Mouse (Mus musculus): Measurements from ENCODE around the gene Ddc. TPM values are rescaled to one million over a fixed set of nuclear protein-coding genes. Genes with fewer than 3 reads are reported as not detected.

The Ddc gene
- polyA plus RNA-seq, 1 experiment from 2014 or later: 26.2 TPM

DNA sequence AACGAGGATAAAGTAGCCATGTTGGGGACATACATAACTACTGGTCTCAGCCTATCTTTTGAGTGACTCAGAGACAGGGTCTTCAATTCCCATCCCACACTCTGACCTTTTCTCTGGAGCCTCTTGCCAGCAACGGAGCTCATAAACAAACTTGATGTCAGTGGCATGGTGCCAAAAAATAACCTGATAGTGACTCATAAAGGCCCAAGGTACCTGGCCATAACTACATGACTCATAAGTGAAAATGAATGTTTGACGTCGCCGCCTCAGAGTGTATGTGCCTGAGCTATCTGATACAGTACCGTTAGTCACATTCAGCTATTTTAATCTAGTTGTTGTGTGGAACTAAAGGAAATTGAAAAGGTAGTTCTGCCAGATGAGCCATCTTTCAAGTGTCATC lies 72.3 kb downstream of the Ddc start:
- Histone ChIP-seq H3K4me1 (peaks cover 83% of the 10 kb centered on the region), H3K27ac (replicated peaks) (peak overlapping the region; percentile 73; the same call in 1 of the 2 replicates), H3K9me3 (no peaks in the 10 kb centered on the region), H3K27me3 (0 out of 2 replicates have a peak, but pooled peaks cover 4% of the 10 kb centered on the region), H3K4me3 (no peak overlapping the region), H3K4me2 (replicated peaks) (no peak overlapping the region), H3K36me3 (no peaks in the 10 kb centered on the region), H3K9ac (replicated peaks) (no peak overlapping the region)
- WGBS: 85% methylated on average over 6 of the region's 6 CpGs
- ATAC-seq (ENCODE audit: low FRiP score, low read depth): no peak

DNA sequence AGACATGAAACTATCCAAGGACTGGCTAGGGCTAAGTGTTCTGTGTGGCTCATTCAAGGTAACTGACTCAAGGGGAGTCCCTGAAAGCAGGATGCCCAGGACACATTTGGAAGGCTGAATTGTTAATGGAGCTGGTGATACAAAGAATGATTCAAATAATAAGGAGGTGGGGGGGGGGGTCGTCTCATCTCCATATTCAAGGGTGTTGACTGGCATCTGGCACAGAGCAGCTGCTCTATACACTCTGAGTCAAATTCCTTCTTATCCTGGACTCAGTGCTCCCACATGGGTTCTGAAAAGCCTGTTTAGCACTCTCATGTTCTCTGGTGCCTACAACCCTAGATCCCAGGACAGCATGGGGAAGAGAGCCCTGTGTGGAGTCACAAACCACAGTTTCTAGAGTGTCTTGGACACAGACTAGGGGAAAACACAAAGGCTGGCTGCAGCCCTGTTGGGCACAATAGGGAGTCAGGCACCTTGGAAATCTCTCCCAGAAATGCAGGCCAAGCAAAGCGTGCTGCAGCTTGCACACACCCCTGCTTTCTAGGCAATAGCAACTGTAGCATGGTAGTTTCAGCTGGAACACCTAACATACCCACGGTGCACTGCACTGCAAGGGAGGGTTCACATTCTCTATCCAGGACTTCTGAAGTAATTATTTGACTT lies 72.8 kb downstream of the Ddc start:
- Histone ChIP-seq H3K4me2 (replicated peaks) (no peak overlapping the region), H3K9ac (replicated peaks) (no peak overlapping the region), H3K4me3 (no peak overlapping the region), H3K27me3 (0 out of 2 replicates have a peak, but pooled peaks cover 4% of the 10 kb centered on the region), H3K36me3 (no peaks in the 10 kb centered on the region), H3K4me1 (peaks cover 81% of the 10 kb centered on the region), H3K9me3 (no peaks in the 10 kb centered on the region), H3K27ac (replicated peaks) (peak overlapping the region; percentile 73)
- ATAC-seq (ENCODE audit: low FRiP score, low read depth): no peak
- 43% methylated on average over 3 of the region's 3 CpGs for WGBS

DNA sequence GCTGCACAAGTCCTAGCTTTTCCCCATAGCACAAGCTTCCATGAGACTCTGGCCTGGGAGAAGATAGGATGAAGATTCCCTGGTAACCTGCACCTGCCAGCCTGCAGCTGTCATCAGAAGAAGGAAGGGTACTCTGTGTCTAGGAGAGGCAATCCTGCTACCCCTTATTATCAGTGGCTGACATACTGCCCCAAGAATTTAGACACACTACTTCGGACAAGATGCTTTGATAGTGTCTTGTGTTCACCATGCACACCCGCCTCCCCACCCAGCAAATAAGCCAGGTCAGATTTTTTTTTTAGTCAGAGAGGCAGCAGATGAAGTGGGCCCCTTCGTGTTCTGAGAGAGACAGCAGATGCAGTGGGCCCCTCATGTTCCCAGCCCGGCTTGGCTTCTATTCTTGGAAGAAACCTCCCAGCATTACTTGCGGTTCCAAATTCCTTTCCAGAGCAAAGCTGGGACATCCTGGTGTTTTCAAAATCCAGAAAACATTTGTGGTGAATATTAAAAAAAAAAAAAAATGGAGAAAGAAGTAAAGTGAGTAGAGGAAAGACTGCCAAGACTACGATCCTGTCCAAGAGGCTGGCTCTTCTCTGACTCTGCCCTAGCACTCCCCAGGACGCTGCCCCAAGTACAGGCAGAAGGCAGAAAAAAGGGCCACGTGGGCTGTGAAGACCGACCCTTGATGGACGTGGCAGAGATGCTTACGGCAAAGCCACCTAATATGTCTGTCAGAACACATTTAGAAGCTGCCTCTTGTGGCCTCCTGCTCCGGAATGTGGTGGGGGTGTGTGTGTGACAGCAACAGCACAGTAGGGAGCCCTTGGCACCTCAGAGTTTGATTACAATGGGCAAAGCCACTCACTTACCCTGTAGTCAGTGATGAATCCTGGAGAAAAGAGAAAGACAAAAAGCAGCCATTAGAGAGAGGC lies 73.7 kb downstream of the Ddc start:
- H3K36me3 ChIP-seq: no peaks in the 10 kb centered on the region
- 21% methylated on average over 12 of the region's 12 CpGs for WGBS
- no peak overlapping the region for H3K4me2 ChIP-seq (replicated peaks)
- peaks cover 73% of the 10 kb centered on the region for H3K4me1 ChIP-seq
- 0 out of 2 replicates have a peak, but pooled peaks cover 4% of the 10 kb centered on the region for H3K27me3 ChIP-seq
- no peak overlapping the region for H3K4me3 ChIP-seq
- H3K27ac ChIP-seq (replicated peaks): peak overlapping the region; percentile 73
- no peak for ATAC-seq (ENCODE audit: low FRiP score, low read depth)
- no peak overlapping the region for H3K9ac ChIP-seq (replicated peaks)
- no peaks in the 10 kb centered on the region for H3K9me3 ChIP-seq

DNA sequence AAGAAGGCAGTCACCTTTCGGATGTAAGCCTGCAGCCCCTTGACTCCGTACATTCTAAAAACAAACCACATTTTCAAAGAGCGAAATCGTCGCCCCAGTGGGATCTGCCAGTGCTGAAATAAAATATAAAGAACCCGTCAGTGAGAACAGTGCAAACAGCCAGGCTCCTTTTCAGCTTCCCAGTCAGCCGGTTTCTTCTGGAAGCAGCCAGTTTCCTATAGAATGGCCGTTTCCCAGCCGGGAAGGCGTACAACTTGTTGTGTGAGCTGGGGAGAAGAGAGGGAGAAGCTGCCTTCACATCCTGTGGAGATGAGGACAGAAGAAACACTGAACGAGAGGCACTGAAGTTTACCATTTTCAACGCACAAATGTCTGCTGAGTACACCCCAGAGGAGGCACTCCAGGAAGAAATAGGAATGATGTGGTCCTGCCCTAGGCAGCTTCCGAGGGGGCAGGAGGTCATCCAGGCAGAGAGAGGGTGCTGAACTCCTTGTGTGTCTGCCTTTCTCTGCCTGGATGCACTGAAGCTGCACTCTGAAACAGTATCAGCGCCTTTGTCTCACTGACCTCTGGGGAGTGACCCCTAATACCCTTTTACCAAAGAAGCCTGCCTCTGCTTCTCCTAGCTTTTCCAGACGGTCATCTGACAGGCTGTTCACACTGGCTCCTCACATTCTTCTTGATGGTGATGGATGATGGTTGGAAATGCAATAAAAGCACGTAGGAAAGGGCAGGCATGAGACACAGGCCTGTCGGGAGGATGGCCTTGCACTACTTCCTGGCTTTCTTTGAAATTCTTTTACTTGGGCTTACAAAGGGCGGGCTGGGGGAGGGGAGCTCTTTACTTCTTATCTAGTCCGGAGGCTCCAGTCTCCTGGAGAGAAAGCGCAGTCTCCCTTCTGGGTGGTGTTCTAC lies 75.5 kb downstream of the Ddc start:
- H3K9ac ChIP-seq (replicated peaks): peak overlapping the region; percentile 12; the same call in 1 of the 2 replicates
- 3% methylated on average over 20 of the region's 20 CpGs for WGBS
- peak overlapping the region; percentile 19; the same call in 1 of the 2 replicates for H3K4me2 ChIP-seq (replicated peaks)
- H3K4me3 ChIP-seq: no peak overlapping the region
- H3K27ac ChIP-seq (replicated peaks): peak overlapping the region; percentile 87
- peak; percentile 0; the same call in 1 of the 2 replicates for ATAC-seq (ENCODE audit: low FRiP score, low read depth)
- no peaks in the 10 kb centered on the region for H3K9me3 ChIP-seq
- no peaks in the 10 kb centered on the region for H3K27me3 ChIP-seq
- no peaks in the 10 kb centered on the region for H3K36me3 ChIP-seq
- peaks cover 58% of the 10 kb centered on the region for H3K4me1 ChIP-seq

- no peaks in the 10 kb centered on the region for H3K9me3 ChIP-seq
- H3K4me1 ChIP-seq: peaks cover 54% of the 10 kb centered on the region
- 0 out of 2 replicates have a peak overlapping the region, but pooled peaks have one; percentile 12 for H3K9ac ChIP-seq (replicated peaks)
- WGBS: 5% methylated on average over 15 of the region's 16 CpGs
- no peaks in the 10 kb centered on the region for H3K27me3 ChIP-seq
- peak overlapping the region; percentile 19; the same call in 1 of the 2 replicates for H3K4me2 ChIP-seq (replicated peaks)
- H3K4me3 ChIP-seq: no peak overlapping the region
- ATAC-seq (ENCODE audit: low FRiP score, low read depth): peak; percentile 82
- peak overlapping the region; percentile 87 for H3K27ac ChIP-seq (replicated peaks)
- no peaks in the 10 kb centered on the region for H3K36me3 ChIP-seq
These were observed 76.5 kb downstream of the Ddc start for GRCm38 (mm10) chr11:11821387-11821975.

GRCm38 (mm10) chr11:11820737-11821136 lies 77.2 kb downstream of the Ddc start:
- WGBS: 75% methylated on average over 3 of the region's 3 CpGs
- no peak; the same call in 1 of the 2 replicates for ATAC-seq (ENCODE audit: low FRiP score, low read depth)
- H3K27ac ChIP-seq (replicated peaks): peak overlapping the region; percentile 87
- H3K9ac ChIP-seq (replicated peaks): no peak overlapping the region
- no peak overlapping the region for H3K4me2 ChIP-seq (replicated peaks)
- no peaks in the 10 kb centered on the region for H3K36me3 ChIP-seq
- no peak overlapping the region for H3K4me3 ChIP-seq
- no peaks in the 10 kb centered on the region for H3K9me3 ChIP-seq
- peaks cover 50% of the 10 kb centered on the region for H3K4me1 ChIP-seq
- no peaks in the 10 kb centered on the region for H3K27me3 ChIP-seq

- Histone ChIP-seq H3K9ac (replicated peaks) (no peak overlapping the region), H3K9me3 (no peaks in the 10 kb centered on the region), H3K27me3 (no peaks in the 10 kb centered on the region), H3K4me3 (no peak overlapping the region), H3K36me3 (no peaks in the 10 kb centered on the region), H3K4me1 (peaks cover 45% of the 10 kb centered on the region), H3K27ac (replicated peaks) (peak overlapping the region; percentile 87), H3K4me2 (replicated peaks) (no peak overlapping the region)
- 3% methylated on average over 2 of the region's 2 CpGs for WGBS
- ATAC-seq (ENCODE audit: low FRiP score, low read depth): peak; percentile 39
These were observed 77.7 kb downstream of the Ddc start for GRCm38 (mm10) chr11:11820251-11820650.

DNA sequence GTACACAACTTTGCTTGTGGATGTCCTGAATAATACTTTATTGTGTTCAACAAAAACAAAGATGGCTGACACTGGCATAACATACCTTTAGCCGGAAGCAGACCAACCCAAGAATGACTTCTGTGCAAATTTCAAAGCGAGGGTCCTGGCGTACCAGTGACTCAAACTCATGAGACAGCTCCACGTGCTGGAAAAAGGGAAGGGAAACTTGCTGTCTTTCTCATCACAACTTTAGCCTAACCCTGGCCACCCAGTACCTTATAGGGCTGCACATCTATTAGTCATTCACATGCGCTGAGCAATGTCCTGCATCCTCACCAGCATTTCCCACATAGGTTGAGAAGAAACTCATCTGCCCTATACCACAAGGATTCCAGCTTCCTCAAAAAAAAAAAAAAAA lies 78.7 kb downstream of the Ddc start:
- H3K9ac ChIP-seq (replicated peaks): no peak overlapping the region
- H3K27me3 ChIP-seq: no peaks in the 10 kb centered on the region
- H3K36me3 ChIP-seq: no peaks in the 10 kb centered on the region
- WGBS: 96% methylated on average over 5 of the region's 5 CpGs
- H3K4me2 ChIP-seq (replicated peaks): no peak overlapping the region
- H3K4me3 ChIP-seq: no peak overlapping the region
- H3K9me3 ChIP-seq: no peaks in the 10 kb centered on the region
- H3K4me1 ChIP-seq: peaks cover 35% of the 10 kb centered on the region
- no peak overlapping the region for H3K27ac ChIP-seq (replicated peaks)
- ATAC-seq (ENCODE audit: low FRiP score, low read depth): no peak

- H3K4me3 ChIP-seq: no peak overlapping the region
These were observed 79.1 kb downstream of the Ddc start for GRCm38 (mm10) chr11:11818797-11819196.

GRCm38 (mm10) chr11:11815737-11816136 lies 82.2 kb downstream of the Ddc start:
- 45% methylated on average over 3 of the region's 3 CpGs for WGBS
- no peak overlapping the region for H3K27ac ChIP-seq (replicated peaks)
- ATAC-seq (ENCODE audit: low FRiP score, low read depth): no peak

More at GRCm38 (mm10) chr11:11818797-11819196, 79.1 kb downstream of the Ddc start:
- WGBS: 94% methylated on average over 6 of the region's 6 CpGs
- Histone ChIP-seq H3K9ac (replicated peaks) (no peak overlapping the region), H3K9me3 (no peaks in the 10 kb centered on the region), H3K4me2 (replicated peaks) (no peak overlapping the region), H3K27me3 (no peaks in the 10 kb centered on the region), H3K27ac (replicated peaks) (no peak overlapping the region), H3K4me1 (peaks cover 31% of the 10 kb centered on the region), H3K36me3 (no peaks in the 10 kb centered on the region)
- no peak for ATAC-seq (ENCODE audit: low FRiP score, low read depth)

DNA sequence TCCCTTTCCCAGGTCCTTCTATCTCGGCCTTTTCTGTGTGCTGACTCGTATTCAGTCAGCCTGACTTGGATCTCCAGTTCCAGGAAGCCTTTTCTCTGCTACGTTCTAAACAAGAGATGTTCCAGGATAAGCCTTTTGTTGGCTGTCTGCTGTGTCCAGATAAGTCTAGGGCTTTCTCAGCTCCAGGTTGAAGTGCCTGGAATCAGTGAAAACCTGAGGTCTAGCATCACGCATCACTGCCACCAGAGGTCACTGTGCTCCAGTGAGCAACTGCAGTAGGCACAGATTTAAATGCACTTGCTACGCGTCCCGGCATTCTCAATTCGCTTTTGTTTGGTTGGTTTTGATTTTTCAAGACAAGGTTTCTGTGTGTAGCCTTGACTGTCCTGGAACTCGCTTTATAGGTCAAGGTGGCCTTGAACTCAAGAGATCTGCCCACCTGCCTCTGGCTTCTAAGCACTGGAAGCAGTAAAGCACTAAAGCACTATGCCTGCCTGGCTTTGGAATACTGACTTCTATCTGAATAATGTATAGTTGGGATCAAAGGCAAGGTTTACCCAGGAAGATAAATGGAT lies 86.0 kb downstream of the Ddc start:
- Histone ChIP-seq H3K4me2 (replicated peaks) (peak overlapping the region; percentile 37), H3K4me3 (no peak overlapping the region), H3K27ac (replicated peaks) (0 out of 2 replicates have a peak overlapping the region, but pooled peaks have one; percentile 32), H3K36me3 (no peaks in the 10 kb centered on the region), H3K4me1 (peaks cover 14% of the 10 kb centered on the region), H3K27me3 (no peaks in the 10 kb centered on the region), H3K9me3 (no peaks in the 10 kb centered on the region), H3K9ac (replicated peaks) (no peak overlapping the region; the same call in 1 of the 2 replicates)
- WGBS: 19% methylated on average over 9 of the region's 9 CpGs
- no peak for ATAC-seq (ENCODE audit: low FRiP score, low read depth)

More at GRCm38 (mm10) chr11:11815737-11816136, 82.2 kb downstream of the Ddc start:
- no peak overlapping the region for H3K9ac ChIP-seq (replicated peaks)
- H3K4me2 ChIP-seq (replicated peaks): no peak overlapping the region
- no peaks in the 10 kb centered on the region for H3K27me3 ChIP-seq
- no peaks in the 10 kb centered on the region for H3K9me3 ChIP-seq
- H3K4me3 ChIP-seq: no peak overlapping the region
- H3K36me3 ChIP-seq: no peaks in the 10 kb centered on the region
- H3K4me1 ChIP-seq: peaks cover 7% of the 10 kb centered on the region
